Mouse (Mus musculus) testis, adult 2 months (tissue): Measurements from ENCODE around the gene Hexa. TPM values are rescaled to one million over a fixed set of nuclear protein-coding genes. Genes with fewer than 3 reads are reported as not detected.

Experiments
- H3K27ac ChIP-seq: fragments of 200-500 bp; 2 replicates; pipeline ENCODE4 v1.5.1; 2012; ENCODE audit warnings: low read depth, low read length; ENCODE audit not compliant: control insufficient read depth, insufficient read depth
- H3K27me3 ChIP-seq: fragments of 200-500 bp; 2 replicates; pipeline ENCODE4 v1.6.1; 2012; ENCODE audit warnings: mild to moderate bottlenecking, low read length, moderate library complexity; ENCODE audit not compliant: control insufficient read depth, insufficient read depth
- H3K36me3 ChIP-seq: fragments of 200-500 bp; 2 replicates; pipeline ENCODE4 v1.6.1; 2012; ENCODE audit warnings: mild to moderate bottlenecking, low read length; ENCODE audit not compliant: control insufficient read depth, insufficient read depth
- H3K4me1 ChIP-seq: fragments of 200-500 bp; 2 replicates; pipeline ENCODE4 v1.6.1; 2012; ENCODE audit warnings: low read length; ENCODE audit not compliant: control insufficient read depth, insufficient read depth
- H3K4me3 ChIP-seq: fragments of 200-500 bp; 2 replicates; pipeline ENCODE4 v1.5.1; 2012; ENCODE audit warnings: low read depth, mild to moderate bottlenecking, low read length, moderate library complexity, mixed read lengths; ENCODE audit not compliant: control insufficient read depth
- CTCF ChIP-seq: fragments of 200-500 bp; IDR thresholded peaks from 2 replicates; pipeline ENCODE4 v1.5.1; 2012; ENCODE audit warnings: low read depth, mild to moderate bottlenecking, inconsistent platforms, low read length, moderate library complexity; ENCODE audit not compliant: control insufficient read depth, insufficient read depth, insufficient replicate concordance
- POLR2A ChIP-seq: fragments of 200-500 bp; IDR thresholded peaks from 2 replicates; pipeline ENCODE4 v1.6.1; 2012; ENCODE audit warnings: low read depth, mild to moderate bottlenecking, inconsistent platforms, low read length, moderate library complexity; ENCODE audit not compliant: control insufficient read depth
- polyA plus RNA-seq: library from polyadenylated mRNA; depleted of rRNA; stranded (reverse); fragments of >200 nt; gene quantifications from 2 replicates; pipeline ENCODE4 v1.2.3, GENCODE M21; 2012

The Hexa gene
- polyA plus RNA-seq, 1 experiment = 116 TPM

- TF ChIP-seq POLR2A (no peak), CTCF (no peak)
- Histone ChIP-seq H3K36me3 (no peaks in the 10 kb centered on the region; the same call in none of the 2 replicates), H3K27me3 (no peaks in the 10 kb centered on the region), H3K4me3 (no peak overlapping the region), H3K27ac (no peak overlapping the region), H3K4me1 (no peaks in the 10 kb centered on the region)
Observed at GRCm38 (mm10) chr9:59552610-59553009, 13.3 kb downstream of the Hexa start.

- no peaks in the 10 kb centered on the region; the same call in none of the 2 replicates for H3K36me3 ChIP-seq
Observed at GRCm38 (mm10) chr9:59553719-59554118, 14.4 kb downstream of the Hexa start.

GRCm38 (mm10) chr9:59565600-59565999 lies 26.3 kb downstream of the Hexa start:
- no peak overlapping the region for H3K4me3 ChIP-seq
- H3K36me3 ChIP-seq = peaks cover 3% of the 10 kb centered on the region
- no peaks in the 10 kb centered on the region for H3K27me3 ChIP-seq

More at GRCm38 (mm10) chr9:59553719-59554118, 14.4 kb downstream of the Hexa start:
- TF ChIP-seq CTCF (no peak), POLR2A (no peak)
- Histone ChIP-seq H3K27ac (no peak overlapping the region), H3K4me3 (no peak overlapping the region), H3K27me3 (no peaks in the 10 kb centered on the region), H3K4me1 (no peaks in the 10 kb centered on the region)

GRCm38 (mm10) chr9:59567111-59567510 lies 27.8 kb downstream of the Hexa start:
- no peak overlapping the region for H3K4me3 ChIP-seq
- TF ChIP-seq CTCF (peak; percentile 70; the same call in 1 of the 2 replicates), POLR2A (no peak)
- H3K27me3 ChIP-seq = no peaks in the 10 kb centered on the region
- no peak overlapping the region for H3K27ac ChIP-seq
- no peaks in the 10 kb centered on the region for H3K4me1 ChIP-seq
- no peaks in the 10 kb centered on the region; the same call in 1 of the 2 replicates for H3K36me3 ChIP-seq

More at GRCm38 (mm10) chr9:59565600-59565999, 26.3 kb downstream of the Hexa start:
- Histone ChIP-seq H3K4me1 (no peaks in the 10 kb centered on the region), H3K27ac (no peak overlapping the region)
- TF ChIP-seq POLR2A (no peak), CTCF (peak; percentile 76; the same call in 1 of the 2 replicates)

- no peak for TF ChIP-seq POLR2A
- no peak for TF ChIP-seq CTCF
Observed at GRCm38 (mm10) chr9:59571852-59572251, 32.5 kb downstream of the Hexa start.

GRCm38 (mm10) chr9:59577401-59577800 lies 38.1 kb downstream of the Hexa start:
- peaks cover 6% of the 10 kb centered on the region; the same call in 1 of the 2 replicates for H3K4me1 ChIP-seq
- H3K36me3 ChIP-seq = no peaks in the 10 kb centered on the region
- no peaks in the 10 kb centered on the region for H3K27me3 ChIP-seq
- peak overlapping the region; percentile 52 for H3K27ac ChIP-seq
- no peak for TF ChIP-seq CTCF
- no peak for TF ChIP-seq POLR2A
- H3K4me3 ChIP-seq = peak overlapping the region; percentile 92

More at GRCm38 (mm10) chr9:59571852-59572251, 32.5 kb downstream of the Hexa start:
- Histone ChIP-seq H3K4me1 (peaks cover 2% of the 10 kb centered on the region; the same call in 1 of the 2 replicates), H3K4me3 (no peak overlapping the region), H3K36me3 (no peaks in the 10 kb centered on the region), H3K27ac (no peak overlapping the region), H3K27me3 (no peaks in the 10 kb centered on the region)

GRCm38 (mm10) chr9:59577844-59578504 lies 38.6 kb downstream of the Hexa start, which contains the start of gene Celf6:
TSS of gene Celf6 (plus strand) at chr9:59577917.
- Histone ChIP-seq H3K4me1 (peaks cover 6% of the 10 kb centered on the region; the same call in 1 of the 2 replicates), H3K27ac (peak within 1 kb of the TSS; percentile 52), H3K36me3 (no peaks in the 10 kb centered on the region), H3K27me3 (no peaks in the 10 kb centered on the region), H3K4me3 (peak within 1 kb of the TSS; percentile 92)
- TF ChIP-seq POLR2A (peak; percentile 89; the same call in 1 of the 2 replicates), CTCF (no peak)
